Mouse (Mus musculus) kidney, postnatal 0 days (tissue): ENCODE results near the gene Obp2a. TPM values are rescaled to one million over a fixed set of nuclear protein-coding genes. Genes with fewer than 3 reads are reported as not detected.
"Not testable (repeated sequence)": the region's sequence is repeated elsewhere in the genome, so short reads cannot be mapped to it uniquely, and the experiment has no call there.

Experiments used
- ATAC-seq: fragments of 200-750 bp; cut with Nextera tagmentation; replicated peaks from 2 replicates; pipeline ENCODE4 v1.8.0; 2017; ENCODE audit warnings: low read depth, moderate number of reproducible peaks, moderate TSS enrichment, moderate library complexity; ENCODE audit not compliant: low FRiP score
- DNase-seq: peaks from one replicate; pipeline ENCODE4 v3.0.0-alpha.2; 2016; ENCODE audit warnings: low spot score
- H3K27ac ChIP-seq: fragments of 300-500 bp; sonication (generic); 2 replicates; pipeline ENCODE4 v1.5.1; 2014; ENCODE audit warnings: mild to moderate bottlenecking
- H3K27me3 ChIP-seq: fragments of 300-500 bp; sonication (generic); 2 replicates; pipeline ENCODE4 v1.6.1; 2014; ENCODE audit warnings: low read length, mixed read lengths; ENCODE audit not compliant: insufficient read depth
- H3K36me3 ChIP-seq: fragments of 300-500 bp; sonication (generic); 2 replicates; pipeline ENCODE4 v1.6.1; 2014; ENCODE audit warnings: low read length, mixed read lengths; ENCODE audit not compliant: insufficient read depth
- H3K4me1 ChIP-seq: fragments of 300-500 bp; sonication (generic); replicated peaks from 2 replicates; pipeline ENCODE4 v1.6.1; 2014; ENCODE audit warnings: antibody characterized with exemption, low read length, mixed read lengths; ENCODE audit not compliant: insufficient read depth
- H3K4me2 ChIP-seq: fragments of 300-500 bp; sonication (generic); 2 replicates; pipeline ENCODE4 v1.6.1; 2014; ENCODE audit warnings: mild to moderate bottlenecking, low read length, moderate library complexity, mixed read lengths
- H3K4me3 ChIP-seq: fragments of 300-500 bp; sonication (generic); replicated peaks from 2 replicates; pipeline ENCODE4 v1.5.1; 2014; ENCODE audit warnings: low read depth, low read length
- H3K9ac ChIP-seq: fragments of 300-500 bp; sonication (generic); 2 replicates; pipeline ENCODE4 v1.6.1; 2014; ENCODE audit warnings: low read depth, low read length
- H3K9me3 ChIP-seq: fragments of 300-500 bp; sonication (generic); replicated peaks from 2 replicates; pipeline ENCODE4 v1.6.1; 2016; ENCODE audit warnings: low read length, inconsistent platforms, mixed read lengths
- CTCF ChIP-seq: IDR thresholded peaks from 2 replicates; pipeline ENCODE4 v1.5.1; 2016; ENCODE audit warnings: antibody characterized with exemption, low read depth, mild to moderate bottlenecking, moderate library complexity
- WGBS: fragments of 180-500 bp; shearing (Covaris S2); extraction: QIAGEN DNeasy Blood & Tissue Kit; methylation state at CpG from one replicate; pipeline ENCODE4 v1.1.7; 2014; 5-methylcytosine and 5-hydroxymethylcytosine counted together
- polyA plus RNA-seq: library from polyadenylated mRNA; unstranded; fragments of >200 nt; fragmentation: Nextera tagmentation; extraction: Ambion mirVana; gene quantifications from 2 replicates; pipeline ENCODE4 v1.2.1, GENCODE M21; 2015

The Obp2a gene
- polyA plus RNA-seq, 1 experiment from 2014 or later = 0.37 TPM

DNA sequence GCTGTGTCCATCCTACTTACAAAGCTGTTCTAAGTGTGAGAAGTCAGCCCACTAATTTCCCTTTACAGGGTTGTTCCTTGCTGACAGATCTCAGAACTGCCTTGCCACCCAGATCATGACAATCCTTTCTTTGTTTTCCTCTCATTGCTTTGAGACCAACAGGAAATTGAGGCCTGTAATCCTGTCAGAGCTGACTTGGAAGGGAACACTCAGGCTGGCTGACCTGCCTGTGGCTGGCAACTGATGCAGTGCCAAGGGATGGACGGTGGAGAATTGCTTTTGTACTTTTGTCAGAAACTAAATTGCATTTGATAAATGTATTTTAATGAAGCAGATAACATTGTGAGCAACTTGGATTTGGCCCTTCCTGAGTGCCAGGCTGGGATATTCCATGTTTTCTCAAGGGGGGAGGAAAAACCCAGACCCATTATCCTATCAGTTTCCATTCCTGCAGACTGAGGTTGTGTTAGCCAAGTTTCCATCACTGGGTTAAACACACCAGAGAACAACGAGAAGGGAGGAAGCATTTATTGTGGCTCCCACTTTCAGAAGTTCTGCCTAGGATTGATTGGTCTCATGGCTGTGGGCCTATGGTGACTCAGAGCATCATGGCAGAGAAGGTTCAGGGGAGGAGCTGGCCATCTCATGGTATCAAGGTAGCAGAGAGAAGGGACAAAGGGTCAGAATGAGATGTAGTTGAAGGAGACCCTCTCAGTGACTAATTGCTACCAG is 33.5 kb downstream of the Obp2a start:
- ATAC-seq = no peak
- Histone ChIP-seq H3K4me3 (no peak overlapping the region), H3K9ac (no peak overlapping the region), H3K36me3 (no peaks in the 10 kb centered on the region), H3K4me2 (no peak overlapping the region), H3K27ac (no peak overlapping the region), H3K27me3 (no peaks in the 10 kb centered on the region), H3K4me1 (no peaks in the 10 kb centered on the region), H3K9me3 (no peaks in the 10 kb centered on the region)
- no peak for DNase-seq
- no peak for TF ChIP-seq CTCF
- 10% methylated on average over 2 of the region's 2 CpGs for whole genome bisulfite sequencing

GRCm38 (mm10) chr2:25736709-25737108 is 36.9 kb downstream of the Obp2a start, which contains the start of gene Obp2b:
TSS of gene Obp2b (plus strand) at chr2:25737009.
- not testable (repeated sequence) for H3K4me2 ChIP-seq, H3K36me3 ChIP-seq, H3K27me3 ChIP-seq, H3K4me3 ChIP-seq, H3K27ac ChIP-seq, H3K9me3 ChIP-seq, H3K9ac ChIP-seq, DNase-seq, H3K4me1 ChIP-seq, ATAC-seq
- WGBS = 82% methylated on average over 3 of the region's 3 CpGs

GRCm38 (mm10) chr2:25741671-25742070 is 41.8 kb downstream of the Obp2a start:
- Histone ChIP-seq H3K9ac (no peak overlapping the region), H3K36me3 (no peaks in the 10 kb centered on the region), H3K4me2 (no peak overlapping the region), H3K27ac (no peak overlapping the region), H3K9me3 (no peaks in the 10 kb centered on the region), H3K4me3 (no peak overlapping the region), H3K4me1 (no peaks in the 10 kb centered on the region), H3K27me3 (no peaks in the 10 kb centered on the region)
- no peak for TF ChIP-seq CTCF
- WGBS = 70% methylated on average over 1 of the region's 1 CpGs
- DNase-seq (no peak), ATAC-seq (no peak)

Other genes starting within 250 kb of the Obp2a start
- gene Clic3, start 243.2 kb upstream of the Obp2a start, polyA plus RNA-seq = 7.7 and 10.3 TPM in 2 replicates
- gene Paxx, start 238.9 kb upstream of the Obp2a start, polyA plus RNA-seq = 42.0 and 45.0 TPM in 2 replicates
- gene Ptgds, start 230.0 kb upstream of the Obp2a start, polyA plus RNA-seq = 11.5 and 13.1 TPM in 2 replicates
- not detected in 2 replicates for gene Lcn12, start 206.1 kb upstream of the Obp2a start, polyA plus RNA-seq
- 65.7 and 71.1 TPM in 2 replicates for gene Fbxw5, start 199.3 kb upstream of the Obp2a start, polyA plus RNA-seq
- 7.9 and 9.6 TPM in 2 replicates for gene C8g, start 198.3 kb upstream of the Obp2a start, polyA plus RNA-seq
- 24.4 and 28.1 TPM in 2 replicates for gene Traf2, start 153.1 kb upstream of the Obp2a start, polyA plus RNA-seq
- gene Edf1, start 142.2 kb upstream of the Obp2a start, polyA plus RNA-seq = 351 and 379 TPM in 2 replicates
- 0.59 and 0.85 TPM in 2 replicates for gene Mamdc4, start 125.2 kb upstream of the Obp2a start, polyA plus RNA-seq
- gene Phpt1, start 124.8 kb upstream of the Obp2a start, polyA plus RNA-seq = 197 TPM in 2 replicates
- gene Ajm1, start 118.3 kb upstream of the Obp2a start, polyA plus RNA-seq = 0.15 and 0.16 TPM in 2 replicates
- gene Rabl6, start 91.5 kb upstream of the Obp2a start, polyA plus RNA-seq = 45.6 and 56.9 TPM in 2 replicates
- 0.32 and 0.34 TPM in 2 replicates for gene Ccdc183, start 82.4 kb upstream of the Obp2a start, polyA plus RNA-seq
- 41.7 and 43.8 TPM in 2 replicates for gene Tmem141, start 78.0 kb upstream of the Obp2a start, polyA plus RNA-seq
- gene Fcna, start 72.0 kb upstream of the Obp2a start, polyA plus RNA-seq = 1.7 and 2.2 TPM in 2 replicates
- not detected in 2 replicates for gene Lcn8, start 46.9 kb upstream of the Obp2a start, polyA plus RNA-seq
- not detected in 2 replicates for gene Lcn5, start 42.1 kb upstream of the Obp2a start, polyA plus RNA-seq
- not detected in 2 replicates for gene Lcn6, start 23.3 kb upstream of the Obp2a start, polyA plus RNA-seq
- not detected in 2 replicates for gene Lcn10, start 17.3 kb upstream of the Obp2a start, polyA plus RNA-seq
- 94.1 and 94.6 TPM in 2 replicates for gene Bmyc, start 6.7 kb downstream of the Obp2a start, polyA plus RNA-seq
- not detected in 2 replicates for gene Obp2b, start 37.0 kb downstream of the Obp2a start, polyA plus RNA-seq
- not detected in 2 replicates for gene Lcn3, start 65.5 kb downstream of the Obp2a start, polyA plus RNA-seq
- gene Lcn11, start 77.0 kb downstream of the Obp2a start, polyA plus RNA-seq = not detected in 2 replicates
- gene Gm13539, start 82.2 kb downstream of the Obp2a start, polyA plus RNA-seq = not detected in 2 replicates
- not detected in 2 replicates for gene Glt6d1, start 115.8 kb downstream of the Obp2a start, polyA plus RNA-seq
- gene Lcn9, start 123.1 kb downstream of the Obp2a start, polyA plus RNA-seq = not detected in 2 replicates
- gene Sohlh1, start 147.2 kb downstream of the Obp2a start, polyA plus RNA-seq = not detected in 2 replicates
- 0.18 and 0.24 TPM in 2 replicates for gene Kcnt1, start 163.7 kb downstream of the Obp2a start, polyA plus RNA-seq